Mouse (Mus musculus): Measurements from ENCODE around the gene Acvr1b. TPM values are rescaled to one million over a fixed set of nuclear protein-coding genes. Genes with fewer than 3 reads are reported as not detected.

The Acvr1b gene
- polyA plus RNA-seq, 1 experiment from 2014 or later, result 8.9 TPM

- WGBS (ENCODE audit: insufficient replicate concordance), result 43% methylated on average over 13 of the region's 13 CpGs
- Histone ChIP-seq H3K4me2 (no peak overlapping the region), H3K9ac (ENCODE audit: low read depth, low read length) (no peak overlapping the region), H3K27me3 (ENCODE audit: control insufficient read depth, insufficient read depth, low read length) (peaks cover 29% of the 10 kb centered on the region), H3K4me1 (ENCODE audit: control insufficient read depth, insufficient read depth, low read length) (peaks cover 10% of the 10 kb centered on the region), H3K36me3 (ENCODE audit: control insufficient read depth, insufficient read depth, low read length) (no peaks in the 10 kb centered on the region), H3K9me3 (replicated peaks; ENCODE audit: control insufficient read depth, low read length) (no peaks in the 10 kb centered on the region), H3K27ac (ENCODE audit: low read depth, low read length) (no peak overlapping the region), H3K4me3 (ENCODE audit: low read depth, low read length) (no peak overlapping the region)
- ATAC-seq (replicated peaks; ENCODE audit: insufficient number of reproducible peaks, low FRiP score, low TSS enrichment), result no peak
Observed at GRCm38 (mm10) chr15:101222897-101223482, 49.1 kb downstream of the Acvr1b start.

GRCm38 (mm10) chr15:101223596-101223995 lies 49.7 kb downstream of the Acvr1b start:
- no peak overlapping the region for H3K27ac ChIP-seq (ENCODE audit: low read depth, low read length)
- peaks cover 16% of the 10 kb centered on the region for H3K4me1 ChIP-seq (ENCODE audit: control insufficient read depth, insufficient read depth, low read length)
- H3K4me2 ChIP-seq, result peak overlapping the region; percentile 95
- peaks cover 29% of the 10 kb centered on the region for H3K27me3 ChIP-seq (ENCODE audit: control insufficient read depth, insufficient read depth, low read length)
- H3K9ac ChIP-seq (ENCODE audit: low read depth, low read length), result peak overlapping the region; percentile 78; the same call in 1 of the 2 replicates
- H3K4me3 ChIP-seq (ENCODE audit: low read depth, low read length), result peak overlapping the region; percentile 80
- no peak for ATAC-seq (replicated peaks; ENCODE audit: insufficient number of reproducible peaks, low FRiP score, low TSS enrichment)
- H3K9me3 ChIP-seq (replicated peaks; ENCODE audit: control insufficient read depth, low read length), result no peaks in the 10 kb centered on the region
- H3K36me3 ChIP-seq (ENCODE audit: control insufficient read depth, insufficient read depth, low read length), result no peaks in the 10 kb centered on the region
- 3% methylated on average over 5 of the region's 5 CpGs for WGBS (ENCODE audit: insufficient replicate concordance)

DNA sequence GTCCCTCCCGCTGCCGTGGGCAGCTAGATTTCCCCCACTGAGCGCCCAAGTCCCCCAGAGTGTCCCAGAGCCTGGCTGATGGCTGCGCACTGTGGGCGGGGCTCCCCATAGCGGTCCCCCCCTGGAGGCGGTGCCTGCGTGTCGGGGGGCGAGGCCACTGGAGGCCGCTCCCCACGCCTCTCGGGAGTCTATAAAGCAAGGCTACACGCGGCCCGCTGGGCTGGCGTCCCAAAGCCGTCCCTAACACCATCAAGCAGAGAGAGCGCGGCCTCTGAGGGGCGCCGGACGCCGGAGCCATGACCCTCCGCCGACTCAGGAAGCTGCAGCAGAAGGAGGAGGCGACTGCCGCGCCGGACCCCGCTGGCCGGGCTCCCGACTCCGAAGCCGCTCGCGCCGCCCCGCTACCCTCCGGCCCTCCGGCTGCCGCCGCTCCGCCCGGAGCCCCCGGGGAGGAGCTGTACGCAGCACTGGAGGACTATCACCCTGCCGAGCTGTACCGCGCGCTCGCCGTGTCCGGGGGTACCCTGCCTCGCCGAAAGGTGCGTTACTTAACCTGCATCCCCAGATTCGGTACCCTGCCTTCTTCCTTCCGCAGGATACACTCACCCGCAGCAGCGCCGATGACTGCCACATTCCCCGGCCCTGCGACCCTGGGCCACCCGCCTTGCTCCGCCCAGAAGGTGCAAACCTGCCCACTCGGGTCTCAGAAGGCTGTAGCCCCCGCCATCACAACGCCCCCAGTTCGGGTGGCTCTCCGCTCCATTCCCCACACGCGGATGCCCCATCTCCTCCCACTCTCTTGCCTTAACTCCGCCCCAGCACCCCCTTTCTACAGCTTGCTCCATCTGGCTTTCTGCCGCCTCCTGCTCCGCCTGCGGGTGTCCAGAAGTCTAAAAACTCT lies 50.4 kb downstream of the Acvr1b start, which contains the start of gene Grasp:
Gene Grasp (plus strand): TSS at position 183 of the 901 bp plus-strand sequence.
- under 1% methylated on average over 62 of the region's 77 CpGs for WGBS (ENCODE audit: insufficient replicate concordance)
- H3K27me3 ChIP-seq (ENCODE audit: control insufficient read depth, insufficient read depth, low read length), result peaks cover 29% of the 10 kb centered on the region
- H3K4me2 ChIP-seq, result peak within 1 kb of the TSS; percentile 95
- H3K9me3 ChIP-seq (replicated peaks; ENCODE audit: control insufficient read depth, low read length), result no peaks in the 10 kb centered on the region
- H3K4me1 ChIP-seq (ENCODE audit: control insufficient read depth, insufficient read depth, low read length), result peaks cover 16% of the 10 kb centered on the region
- peak; percentile 81 for ATAC-seq (replicated peaks; ENCODE audit: insufficient number of reproducible peaks, low FRiP score, low TSS enrichment)
- H3K9ac ChIP-seq (ENCODE audit: low read depth, low read length), result peak within 1 kb of the TSS; percentile 78
- 0 out of 2 replicates have a peak, but pooled peaks cover 3% of the 10 kb centered on the region for H3K36me3 ChIP-seq (ENCODE audit: control insufficient read depth, insufficient read depth, low read length)
- peak within 1 kb of the TSS; percentile 77 for H3K27ac ChIP-seq (ENCODE audit: low read depth, low read length)
- H3K4me3 ChIP-seq (ENCODE audit: low read depth, low read length), result peak within 1 kb of the TSS; percentile 80

- Histone ChIP-seq H3K4me1 (ENCODE audit: control insufficient read depth, insufficient read depth, low read length) (peaks cover 16% of the 10 kb centered on the region), H3K9me3 (replicated peaks; ENCODE audit: control insufficient read depth, low read length) (no peaks in the 10 kb centered on the region), H3K27ac (ENCODE audit: low read depth, low read length) (peak overlapping the region; percentile 77; the same call in 1 of the 2 replicates), H3K36me3 (ENCODE audit: control insufficient read depth, insufficient read depth, low read length) (0 out of 2 replicates have a peak, but pooled peaks cover 3% of the 10 kb centered on the region), H3K4me2 (peak overlapping the region; percentile 95), H3K9ac (ENCODE audit: low read depth, low read length) (peak overlapping the region; percentile 78), H3K4me3 (ENCODE audit: low read depth, low read length) (peak overlapping the region; percentile 80), H3K27me3 (ENCODE audit: control insufficient read depth, insufficient read depth, low read length) (peaks cover 29% of the 10 kb centered on the region)
- WGBS (ENCODE audit: insufficient replicate concordance), result 6% methylated on average over 14 of the region's 14 CpGs
- ATAC-seq (replicated peaks; ENCODE audit: insufficient number of reproducible peaks, low FRiP score, low TSS enrichment), result no peak
Observed at GRCm38 (mm10) chr15:101224977-101225376, 51.1 kb downstream of the Acvr1b start.

DNA sequence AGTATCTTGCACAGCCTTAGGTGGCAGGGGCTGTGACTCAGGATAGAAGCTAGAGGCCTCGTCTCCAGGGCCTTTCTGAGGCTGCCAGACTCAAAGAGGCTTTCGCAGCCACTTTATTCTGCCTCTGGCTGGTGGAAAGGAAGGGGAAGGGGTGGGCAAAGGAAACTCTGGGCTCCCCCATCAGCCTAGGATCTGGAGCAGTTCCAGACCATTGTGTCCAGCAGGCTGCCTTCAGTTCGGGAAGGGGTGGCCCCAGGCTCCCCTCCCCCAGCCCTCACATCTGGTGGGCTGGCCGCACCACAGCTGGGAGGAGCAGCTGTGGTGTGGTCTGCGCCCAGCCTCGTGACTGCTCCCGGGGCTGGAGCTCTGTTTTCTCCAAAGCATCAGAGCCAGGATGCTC lies 54.1 kb downstream of the Acvr1b start:
- Histone ChIP-seq H3K27ac (ENCODE audit: low read depth, low read length) (peak overlapping the region; percentile 75), H3K4me1 (ENCODE audit: control insufficient read depth, insufficient read depth, low read length) (peaks cover 6% of the 10 kb centered on the region), H3K4me2 (0 out of 2 replicates have a peak overlapping the region, but pooled peaks have one; percentile 27), H3K9me3 (replicated peaks; ENCODE audit: control insufficient read depth, low read length) (no peaks in the 10 kb centered on the region), H3K9ac (ENCODE audit: low read depth, low read length) (no peak overlapping the region), H3K4me3 (ENCODE audit: low read depth, low read length) (no peak overlapping the region), H3K36me3 (ENCODE audit: control insufficient read depth, insufficient read depth, low read length) (peaks cover 11% of the 10 kb centered on the region), H3K27me3 (ENCODE audit: control insufficient read depth, insufficient read depth, low read length) (peaks cover 25% of the 10 kb centered on the region)
- ATAC-seq (replicated peaks; ENCODE audit: insufficient number of reproducible peaks, low FRiP score, low TSS enrichment), result peak; percentile 53
- 8% methylated on average over 7 of the region's 7 CpGs for WGBS (ENCODE audit: insufficient replicate concordance)

DNA sequence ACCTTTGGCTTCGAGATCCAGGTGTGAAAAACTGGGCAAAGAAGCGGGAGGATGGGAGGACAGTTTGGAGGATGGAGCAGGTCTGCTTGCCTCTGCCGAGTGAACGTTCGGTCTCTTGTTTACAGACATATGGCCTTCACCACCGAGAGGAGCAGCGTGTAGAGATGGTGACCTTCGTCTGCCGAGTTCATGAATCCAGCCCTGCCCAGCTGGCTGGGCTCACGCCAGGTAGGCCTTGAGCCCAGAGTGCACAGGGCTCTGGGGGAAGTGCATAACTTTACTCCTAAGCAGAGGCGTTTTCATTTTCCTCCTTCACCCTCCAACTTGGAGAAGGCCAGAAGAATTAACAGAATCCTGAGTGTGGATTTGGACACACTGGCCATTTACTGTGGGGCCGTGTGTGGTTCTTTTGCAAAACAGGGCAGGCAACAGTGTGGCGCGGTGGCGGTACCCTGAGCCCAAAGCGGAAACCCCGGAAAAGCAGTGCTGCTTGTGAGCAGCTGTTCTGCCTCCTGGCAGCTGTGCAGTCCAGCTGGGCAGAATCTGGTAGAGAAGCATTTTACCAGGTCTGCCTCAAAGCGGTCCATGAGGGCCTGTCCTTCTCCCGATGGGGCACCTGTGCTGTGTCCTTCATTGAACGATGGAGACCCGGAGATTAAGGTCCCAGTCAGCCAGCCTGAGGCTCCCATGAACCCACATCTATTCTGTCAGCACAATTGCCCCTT lies 55.2 kb downstream of the Acvr1b start:
- ATAC-seq (replicated peaks; ENCODE audit: insufficient number of reproducible peaks, low FRiP score, low TSS enrichment), result no peak
- peaks cover 6% of the 10 kb centered on the region for H3K4me1 ChIP-seq (ENCODE audit: control insufficient read depth, insufficient read depth, low read length)
- WGBS (ENCODE audit: insufficient replicate concordance), result 84% methylated on average over 21 of the region's 21 CpGs
- no peak overlapping the region for H3K4me3 ChIP-seq (ENCODE audit: low read depth, low read length)
- H3K27me3 ChIP-seq (ENCODE audit: control insufficient read depth, insufficient read depth, low read length), result peaks cover 15% of the 10 kb centered on the region; the same call in 1 of the 2 replicates
- no peaks in the 10 kb centered on the region for H3K9me3 ChIP-seq (replicated peaks; ENCODE audit: control insufficient read depth, low read length)
- H3K36me3 ChIP-seq (ENCODE audit: control insufficient read depth, insufficient read depth, low read length), result peaks cover 11% of the 10 kb centered on the region
- H3K27ac ChIP-seq (ENCODE audit: low read depth, low read length), result no peak overlapping the region
- no peak overlapping the region for H3K9ac ChIP-seq (ENCODE audit: low read depth, low read length)
- H3K4me2 ChIP-seq, result no peak overlapping the region

GRCm38 (mm10) chr15:101230503-101230902 lies 56.6 kb downstream of the Acvr1b start:
- Histone ChIP-seq H3K36me3 (ENCODE audit: control insufficient read depth, insufficient read depth, low read length) (peaks cover 11% of the 10 kb centered on the region), H3K27me3 (ENCODE audit: control insufficient read depth, insufficient read depth, low read length) (peaks cover 11% of the 10 kb centered on the region; the same call in 1 of the 2 replicates), H3K4me2 (no peak overlapping the region), H3K9me3 (replicated peaks; ENCODE audit: control insufficient read depth, low read length) (no peaks in the 10 kb centered on the region), H3K4me1 (ENCODE audit: control insufficient read depth, insufficient read depth, low read length) (peaks cover 6% of the 10 kb centered on the region), H3K27ac (ENCODE audit: low read depth, low read length) (no peak overlapping the region), H3K4me3 (ENCODE audit: low read depth, low read length) (no peak overlapping the region), H3K9ac (ENCODE audit: low read depth, low read length) (no peak overlapping the region)
- 89% methylated on average over 19 of the region's 19 CpGs for WGBS (ENCODE audit: insufficient replicate concordance)
- ATAC-seq (replicated peaks; ENCODE audit: insufficient number of reproducible peaks, low FRiP score, low TSS enrichment), result no peak

DNA sequence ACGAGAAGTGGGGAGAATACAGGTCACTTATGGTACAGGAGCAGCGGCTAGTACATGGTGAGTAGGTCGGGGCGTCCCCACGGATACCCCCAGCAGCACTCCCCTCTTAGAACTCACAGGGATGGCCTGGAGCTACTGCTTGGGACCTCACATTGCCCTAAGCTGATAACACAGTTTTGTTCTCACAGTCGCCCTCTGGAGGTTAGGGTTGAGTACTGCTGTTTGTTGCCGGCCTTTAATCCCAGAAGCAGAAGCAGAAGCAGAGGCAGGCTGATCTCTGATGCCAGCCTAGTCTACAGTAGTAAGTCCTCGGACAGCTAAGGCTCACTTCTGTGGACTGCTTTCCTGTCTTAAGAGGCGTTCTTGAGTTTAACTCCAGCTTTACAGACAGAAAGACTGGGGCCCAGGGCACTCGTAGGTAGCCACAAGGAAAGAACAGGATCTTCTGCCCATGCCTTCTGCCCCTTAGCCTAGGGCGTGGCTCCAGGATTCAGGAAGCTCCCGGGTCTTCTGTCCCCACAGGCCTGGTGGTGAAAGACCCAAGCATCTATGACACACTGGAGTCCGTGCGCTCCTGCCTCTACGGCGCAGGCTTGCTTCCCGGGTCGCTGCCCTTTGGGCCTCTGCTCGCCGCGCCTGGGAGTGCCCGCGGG lies 57.3 kb downstream of the Acvr1b start:
- Histone ChIP-seq H3K9me3 (replicated peaks; ENCODE audit: control insufficient read depth, low read length) (no peaks in the 10 kb centered on the region), H3K4me3 (ENCODE audit: low read depth, low read length) (peak overlapping the region; percentile 27), H3K27me3 (ENCODE audit: control insufficient read depth, insufficient read depth, low read length) (peaks cover 6% of the 10 kb centered on the region; the same call in 1 of the 2 replicates), H3K27ac (ENCODE audit: low read depth, low read length) (no peak overlapping the region), H3K9ac (ENCODE audit: low read depth, low read length) (peak overlapping the region; percentile 67), H3K4me1 (ENCODE audit: control insufficient read depth, insufficient read depth, low read length) (peaks cover 11% of the 10 kb centered on the region), H3K4me2 (peak overlapping the region; percentile 65), H3K36me3 (ENCODE audit: control insufficient read depth, insufficient read depth, low read length) (peaks cover 11% of the 10 kb centered on the region)
- no peak for ATAC-seq (replicated peaks; ENCODE audit: insufficient number of reproducible peaks, low FRiP score, low TSS enrichment)
- WGBS (ENCODE audit: insufficient replicate concordance), result 67% methylated on average over 23 of the region's 23 CpGs
